Mouse (Mus musculus): Measurements from ENCODE around the gene Nek8. TPM values are rescaled to one million over a fixed set of nuclear protein-coding genes. Genes with fewer than 3 reads are reported as not detected.
A peak's percentile ranks its signal among the peaks of the same experiment; 100 is the strongest.

Gene Nek8
- polyA plus RNA-seq, 1 experiment from 2014 or later: 11.5 TPM

GRCm38 (mm10) chr11:78170306-78170705 lies 6.2 kb downstream of the Nek8 start:
- Histone ChIP-seq H3K4me1 (ENCODE audit: control insufficient read depth in 2 of 2, insufficient read depth in 2 of 2, low read length in 2 of 2) (peaks cover 7 to 9% of the 10 kb centered on the region in 2 experiments; a peak in 3 of 4 replicates), H3K4me2 (ENCODE audit: low read length) (no peak overlapping the region), H3K9me3 (ENCODE audit: control insufficient read depth, low read length) (no peaks in the 10 kb centered on the region), H3K36me3 (ENCODE audit: control insufficient read depth, insufficient read depth, low read length) (no peaks in the 10 kb centered on the region), H3K4me3 (ENCODE audit: control insufficient read depth in 1 of 2, insufficient read depth in 1 of 2, low read depth in 1 of 2, low read length in 2 of 2) (no peak overlapping the region), H3K9ac (ENCODE audit: low read length) (no peak overlapping the region), H3K27ac (replicated peaks in 1 of 2; ENCODE audit: control insufficient read depth in 1 of 2, insufficient read depth in 1 of 2, low read depth in 2 of 2, low read length in 2 of 2) (no peak overlapping the region), H3K27me3 (ENCODE audit: control insufficient read depth, insufficient read depth, low read length) (no peaks in the 10 kb centered on the region)
- no peak for ATAC-seq (ENCODE audit: insufficient number of reproducible peaks, insufficient read depth, low FRiP score, low read depth)
- 87% methylated on average over 15 of the region's 15 CpGs for WGBS

GRCm38 (mm10) chr11:78168541-78169468 lies 7.7 kb downstream of the Nek8 start:
- Histone ChIP-seq H3K9me3 (ENCODE audit: control insufficient read depth, low read length) (no peaks in the 10 kb centered on the region), H3K27ac (replicated peaks in 1 of 2; ENCODE audit: control insufficient read depth in 1 of 2, insufficient read depth in 1 of 2, low read depth in 2 of 2, low read length in 2 of 2) (no peak overlapping the region), H3K36me3 (ENCODE audit: control insufficient read depth, insufficient read depth, low read length) (no peaks in the 10 kb centered on the region), H3K9ac (ENCODE audit: low read length) (no peak overlapping the region; the same call in 1 of the 2 replicates), H3K4me2 (ENCODE audit: low read length) (0 out of 2 replicates have a peak overlapping the region, but pooled peaks have one; percentile 2), H3K4me1 (ENCODE audit: control insufficient read depth in 2 of 2, insufficient read depth in 2 of 2, low read length in 2 of 2) (peaks cover 10 to 11% of the 10 kb centered on the region in 2 experiments; a peak in 3 of 4 replicates), H3K4me3 (ENCODE audit: control insufficient read depth in 1 of 2, insufficient read depth in 1 of 2, low read depth in 1 of 2, low read length in 2 of 2) (no peak overlapping the region), H3K27me3 (ENCODE audit: control insufficient read depth, insufficient read depth, low read length) (no peaks in the 10 kb centered on the region)
- ATAC-seq (ENCODE audit: insufficient number of reproducible peaks, insufficient read depth, low FRiP score, low read depth): no peak
- WGBS: 61% methylated on average over 19 of the region's 19 CpGs

DNA sequence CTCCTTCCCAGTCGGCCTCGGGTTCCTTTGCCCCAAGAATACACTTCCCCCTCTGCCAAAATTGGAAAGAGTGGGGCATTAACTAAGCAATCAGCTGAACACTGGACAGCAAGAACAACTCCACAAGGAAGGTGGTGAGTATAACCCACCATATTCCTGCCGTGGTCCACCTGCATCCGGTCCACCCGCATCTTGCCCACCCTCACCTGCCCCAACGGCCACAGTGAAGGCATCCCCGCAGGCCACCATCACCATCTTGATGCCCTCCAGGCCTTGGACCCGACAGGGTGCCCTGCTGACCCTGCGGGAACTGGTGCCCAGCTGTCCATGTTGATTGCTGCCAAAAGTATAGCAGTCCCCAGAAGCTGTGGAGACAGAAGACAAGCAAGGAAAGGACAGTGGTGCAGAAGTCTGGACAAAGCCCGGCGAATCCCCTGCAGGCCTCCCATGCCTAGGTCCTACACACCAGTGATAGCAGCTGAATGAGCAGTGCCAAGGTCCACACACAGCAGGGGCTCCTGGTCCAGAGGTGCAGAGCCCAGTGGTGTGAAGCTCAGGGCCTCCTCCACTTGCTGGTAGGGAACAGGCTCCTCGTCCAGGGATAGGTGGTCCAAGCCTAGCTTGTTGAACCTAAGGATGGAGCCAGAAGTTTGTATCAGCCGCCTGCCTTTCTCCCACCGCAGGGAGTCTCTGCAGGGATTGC lies 9.1 kb downstream of the Nek8 start:
- no peak for ATAC-seq (ENCODE audit: insufficient number of reproducible peaks, insufficient read depth, low FRiP score, low read depth)
- Histone ChIP-seq H3K4me3 (ENCODE audit: control insufficient read depth in 1 of 2, insufficient read depth in 1 of 2, low read depth in 1 of 2, low read length in 2 of 2) (no peak overlapping the region), H3K4me1 (ENCODE audit: control insufficient read depth in 2 of 2, insufficient read depth in 2 of 2, low read length in 2 of 2) (peaks cover 16 to 25% of the 10 kb centered on the region in 2 experiments; a peak in 3 of 4 replicates), H3K9me3 (ENCODE audit: control insufficient read depth, low read length) (no peaks in the 10 kb centered on the region), H3K9ac (ENCODE audit: low read length) (no peak overlapping the region), H3K27ac (replicated peaks in 1 of 2; ENCODE audit: control insufficient read depth in 1 of 2, insufficient read depth in 1 of 2, low read depth in 2 of 2, low read length in 2 of 2) (no peak overlapping the region), H3K27me3 (ENCODE audit: control insufficient read depth, insufficient read depth, low read length) (no peaks in the 10 kb centered on the region), H3K4me2 (ENCODE audit: low read length) (no peak overlapping the region), H3K36me3 (ENCODE audit: control insufficient read depth, insufficient read depth, low read length) (peaks cover 2% of the 10 kb centered on the region; the same call in 1 of the 2 replicates)
- WGBS: 89% methylated on average over 14 of the region's 14 CpGs

DNA sequence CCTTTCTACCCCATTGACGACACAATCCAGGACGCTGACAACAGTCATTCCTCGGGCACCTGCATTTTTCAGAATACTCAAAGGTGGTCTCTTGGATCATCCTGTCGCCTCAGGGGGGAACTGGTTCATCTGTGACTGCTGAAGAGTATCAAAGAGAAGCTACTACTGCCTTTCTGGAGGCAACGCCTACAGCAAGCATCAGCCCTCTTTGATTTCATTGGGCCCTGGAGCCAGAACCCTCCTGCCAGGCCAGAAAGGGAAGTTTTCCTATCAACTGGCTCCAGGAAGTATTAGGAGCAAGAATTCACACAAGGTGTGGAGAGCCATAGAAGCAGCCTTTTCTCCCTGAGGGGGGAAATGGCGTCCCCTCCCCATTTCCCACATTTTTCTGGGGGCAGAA lies 9.8 kb downstream of the Nek8 start:
- WGBS: 68% methylated on average over 6 of the region's 6 CpGs
- Histone ChIP-seq H3K4me3 (ENCODE audit: control insufficient read depth in 1 of 2, insufficient read depth in 1 of 2, low read depth in 1 of 2, low read length in 2 of 2) (no peak overlapping the region), H3K27ac (replicated peaks in 1 of 2; ENCODE audit: control insufficient read depth in 1 of 2, insufficient read depth in 1 of 2, low read depth in 2 of 2, low read length in 2 of 2) (no peak overlapping the region), H3K9me3 (ENCODE audit: control insufficient read depth, low read length) (no peaks in the 10 kb centered on the region), H3K9ac (ENCODE audit: low read length) (no peak overlapping the region), H3K36me3 (ENCODE audit: control insufficient read depth, insufficient read depth, low read length) (peaks cover 10% of the 10 kb centered on the region), H3K27me3 (ENCODE audit: control insufficient read depth, insufficient read depth, low read length) (no peaks in the 10 kb centered on the region), H3K4me1 (ENCODE audit: control insufficient read depth in 2 of 2, insufficient read depth in 2 of 2, low read length in 2 of 2) (peaks cover 16 to 30% of the 10 kb centered on the region in 2 experiments; a peak in 3 of 4 replicates), H3K4me2 (ENCODE audit: low read length) (no peak overlapping the region)
- no peak for ATAC-seq (ENCODE audit: insufficient number of reproducible peaks, insufficient read depth, low FRiP score, low read depth)

GRCm38 (mm10) chr11:78166161-78166560 lies 10.3 kb downstream of the Nek8 start:
- peak overlapping the region; percentile 93 for H3K4me2 ChIP-seq (ENCODE audit: low read length)
- no peak for ATAC-seq (ENCODE audit: insufficient number of reproducible peaks, insufficient read depth, low FRiP score, low read depth)
- WGBS: 43% methylated on average over 4 of the region's 4 CpGs
- H3K4me1 ChIP-seq (ENCODE audit: control insufficient read depth in 2 of 2, insufficient read depth in 2 of 2, low read length in 2 of 2): peaks cover 16 to 30% of the 10 kb centered on the region in 2 experiments; a peak in 3 of 4 replicates
- peaks cover 14% of the 10 kb centered on the region for H3K36me3 ChIP-seq (ENCODE audit: control insufficient read depth, insufficient read depth, low read length)
- peak overlapping the region; percentile 97 for H3K9ac ChIP-seq (ENCODE audit: low read length)
- no peaks in the 10 kb centered on the region for H3K9me3 ChIP-seq (ENCODE audit: control insufficient read depth, low read length)
- H3K27me3 ChIP-seq (ENCODE audit: control insufficient read depth, insufficient read depth, low read length): no peaks in the 10 kb centered on the region
- H3K4me3 ChIP-seq (ENCODE audit: control insufficient read depth in 1 of 2, insufficient read depth in 1 of 2, low read depth in 1 of 2, low read length in 2 of 2): peak overlapping the region in 1 of 2 experiments; percentile 96; a peak in 3 of 4 replicates
- peak overlapping the region; percentile 72 to 96 for H3K27ac ChIP-seq (replicated peaks in 1 of 2; ENCODE audit: control insufficient read depth in 1 of 2, insufficient read depth in 1 of 2, low read depth in 2 of 2, low read length in 2 of 2)

DNA sequence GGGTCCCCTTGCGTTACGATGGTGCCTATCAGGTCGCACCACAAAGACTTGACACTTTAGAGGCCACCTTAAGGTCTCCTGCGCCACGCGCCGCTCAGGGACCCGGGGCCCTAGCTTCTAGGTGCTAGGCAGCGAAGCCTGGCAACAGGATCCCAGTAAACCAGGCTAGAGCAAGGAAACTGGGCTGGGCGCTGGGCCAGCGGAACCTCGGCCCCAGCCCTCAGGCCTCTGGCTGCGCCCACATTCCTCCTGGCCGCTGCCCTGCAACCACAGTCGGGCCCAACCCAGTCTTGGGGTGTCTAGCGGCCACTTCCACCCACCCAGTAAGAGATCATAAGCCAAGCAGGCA lies 10.7 kb downstream of the Nek8 start:
- H3K27ac ChIP-seq (replicated peaks in 1 of 2; ENCODE audit: control insufficient read depth in 1 of 2, insufficient read depth in 1 of 2, low read depth in 2 of 2, low read length in 2 of 2): peak overlapping the region; percentile 72 to 96
- peak; percentile 8; the same call in 1 of the 2 replicates for ATAC-seq (ENCODE audit: insufficient number of reproducible peaks, insufficient read depth, low FRiP score, low read depth)
- peaks cover 19% of the 10 kb centered on the region for H3K36me3 ChIP-seq (ENCODE audit: control insufficient read depth, insufficient read depth, low read length)
- H3K4me1 ChIP-seq (ENCODE audit: control insufficient read depth in 2 of 2, insufficient read depth in 2 of 2, low read length in 2 of 2): peaks cover 16 to 30% of the 10 kb centered on the region in 2 experiments; a peak in 3 of 4 replicates
- H3K9ac ChIP-seq (ENCODE audit: low read length): peak overlapping the region; percentile 97
- H3K27me3 ChIP-seq (ENCODE audit: control insufficient read depth, insufficient read depth, low read length): no peaks in the 10 kb centered on the region
- H3K4me2 ChIP-seq (ENCODE audit: low read length): peak overlapping the region; percentile 93
- H3K9me3 ChIP-seq (ENCODE audit: control insufficient read depth, low read length): no peaks in the 10 kb centered on the region
- peak overlapping the region; percentile 83 to 96 for H3K4me3 ChIP-seq (ENCODE audit: control insufficient read depth in 1 of 2, insufficient read depth in 1 of 2, low read depth in 1 of 2, low read length in 2 of 2)
- WGBS: 6% methylated on average over 16 of the region's 16 CpGs

DNA sequence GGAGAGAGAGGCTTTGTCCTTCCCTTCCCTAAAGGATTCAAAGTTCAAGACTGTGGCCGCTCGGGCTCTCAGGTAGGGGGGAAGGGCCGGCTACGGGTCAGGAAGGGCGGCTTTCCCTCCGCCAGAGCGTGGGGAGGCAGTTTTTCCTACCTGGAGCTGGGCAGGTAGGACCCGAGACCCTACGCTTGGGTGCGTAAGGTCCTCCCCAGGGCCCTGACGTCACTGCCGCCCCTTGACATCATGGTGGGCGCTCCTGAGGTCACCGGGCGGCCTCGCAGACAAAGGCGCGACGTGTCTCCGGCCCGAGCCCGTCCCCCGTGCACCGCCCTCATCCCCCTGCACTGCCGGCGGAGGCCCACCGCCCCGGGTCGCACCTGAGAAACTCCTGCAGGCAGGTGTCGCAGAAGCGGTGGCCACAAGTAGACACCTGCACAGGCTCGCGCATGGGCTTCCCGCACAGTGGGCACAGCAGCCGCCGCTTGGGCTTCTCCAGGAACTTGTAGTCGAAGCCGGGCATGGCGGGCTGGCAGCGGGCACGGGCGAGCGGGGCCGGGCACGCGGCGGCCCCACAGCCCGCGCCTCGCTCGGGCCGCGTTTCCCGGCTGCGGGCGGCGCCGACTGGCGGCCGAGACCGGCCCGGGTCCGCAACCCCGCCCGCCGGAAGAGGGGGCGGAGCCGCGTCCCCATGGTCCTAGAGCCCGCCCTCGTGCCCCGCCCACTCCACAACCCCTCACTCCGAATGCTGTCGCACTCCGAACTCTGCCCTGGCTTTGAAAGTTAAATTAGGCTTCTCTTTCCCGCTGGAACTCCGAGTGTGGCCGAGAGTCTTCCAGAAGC lies 11.3 kb downstream of the Nek8 start, which contains the start of gene Traf4:
Traf4 (minus strand) TSS at position 666 of the 837 bp plus-strand sequence.
- ATAC-seq (ENCODE audit: insufficient number of reproducible peaks, insufficient read depth, low FRiP score, low read depth): peak; percentile 83
- no peaks in the 10 kb centered on the region for H3K9me3 ChIP-seq (ENCODE audit: control insufficient read depth, low read length)
- peak within 1 kb of the TSS; percentile 97 for H3K9ac ChIP-seq (ENCODE audit: low read length)
- H3K4me2 ChIP-seq (ENCODE audit: low read length): peak within 1 kb of the TSS; percentile 93
- no peaks in the 10 kb centered on the region for H3K27me3 ChIP-seq (ENCODE audit: control insufficient read depth, insufficient read depth, low read length)
- peaks cover 25% of the 10 kb centered on the region for H3K36me3 ChIP-seq (ENCODE audit: control insufficient read depth, insufficient read depth, low read length)
- H3K4me1 ChIP-seq (ENCODE audit: control insufficient read depth in 2 of 2, insufficient read depth in 2 of 2, low read length in 2 of 2): peaks cover 16 to 30% of the 10 kb centered on the region in 2 experiments; a peak in 3 of 4 replicates
- WGBS: under 1% methylated on average over 56 of the region's 78 CpGs
- peak within 1 kb of the TSS; percentile 83 to 96 for H3K4me3 ChIP-seq (ENCODE audit: control insufficient read depth in 1 of 2, insufficient read depth in 1 of 2, low read depth in 1 of 2, low read length in 2 of 2)
- peak within 1 kb of the TSS; percentile 94 to 96 for H3K27ac ChIP-seq (replicated peaks in 1 of 2; ENCODE audit: control insufficient read depth in 1 of 2, insufficient read depth in 1 of 2, low read depth in 2 of 2, low read length in 2 of 2)
